Mouse (Mus musculus): Measurements from ENCODE around the gene Pdxk. TPM values are rescaled to one million over a fixed set of nuclear protein-coding genes. Genes with fewer than 3 reads are reported as not detected.

Gene Pdxk
- polyA plus RNA-seq, 1 experiment: 4.1 TPM

DNA sequence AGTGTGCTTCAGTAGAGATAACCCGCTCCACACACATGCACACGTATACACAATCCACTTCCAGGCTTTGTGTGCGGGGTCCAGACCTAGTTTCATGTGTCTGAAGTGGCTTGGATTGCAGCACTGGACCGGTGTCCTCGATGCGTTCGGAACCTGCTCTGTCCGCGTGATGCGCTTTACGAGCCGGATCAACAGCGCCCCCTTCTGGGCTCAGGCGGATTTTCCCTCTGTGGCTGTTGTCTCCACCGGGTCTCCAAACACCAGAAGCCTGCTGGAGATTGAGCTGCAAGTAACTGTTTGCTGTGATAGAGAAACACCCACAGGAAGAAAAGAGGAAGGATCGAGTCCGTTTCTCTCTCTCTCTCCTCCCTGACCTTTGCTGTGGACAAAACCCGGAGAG lies 72.7 kb downstream of the Pdxk start:
- TF ChIP-seq CTCF (IDR thresholded peaks at IDR 0.05; ENCODE audit: control insufficient read depth, insufficient read depth, insufficient replicate concordance, low read depth, low read length): peak; percentile 98
- no peak for TF ChIP-seq POLR2A (IDR thresholded peaks at IDR 0.05; ENCODE audit: control insufficient read depth, low read depth, low read length)
- peaks cover 17% of the 10 kb centered on the region for H3K4me1 ChIP-seq (ENCODE audit: control insufficient read depth, insufficient read depth, low read length)
- no peak overlapping the region for H3K27ac ChIP-seq (ENCODE audit: control insufficient read depth, insufficient read depth, low read depth, low read length)
- no peaks in the 10 kb centered on the region for H3K36me3 ChIP-seq (ENCODE audit: control insufficient read depth, insufficient read depth, low read length)
- H3K4me3 ChIP-seq (ENCODE audit: control insufficient read depth, low read depth, low read length): peak overlapping the region; percentile 47
- no peaks in the 10 kb centered on the region for H3K27me3 ChIP-seq (ENCODE audit: control insufficient read depth, insufficient read depth, low read length)

DNA sequence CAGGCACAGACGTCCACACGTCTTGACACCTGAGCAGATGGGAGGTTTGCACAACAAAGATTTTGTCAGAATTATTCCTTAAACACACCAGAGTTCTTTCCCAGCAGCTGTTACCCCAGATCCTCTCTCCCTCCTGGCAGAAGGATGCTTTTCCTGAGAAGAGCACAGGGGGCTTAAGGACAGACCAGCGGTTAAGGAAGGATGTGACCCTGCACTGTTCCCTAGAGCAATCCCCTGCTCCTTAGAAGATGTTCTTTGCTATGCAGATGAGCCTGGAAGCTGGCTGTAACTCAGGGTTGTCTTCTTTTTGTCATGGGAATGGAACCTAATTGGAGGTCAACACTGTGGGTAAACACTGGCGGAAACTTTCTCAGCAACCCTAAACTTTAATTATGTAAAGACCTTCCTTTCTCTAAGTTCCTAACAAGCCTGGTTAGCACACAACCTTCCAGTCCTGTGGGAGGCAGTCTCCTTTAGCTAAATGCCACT lies 73.7 kb downstream of the Pdxk start:
- Histone ChIP-seq H3K27ac (ENCODE audit: control insufficient read depth, insufficient read depth, low read depth, low read length) (no peak overlapping the region), H3K36me3 (ENCODE audit: control insufficient read depth, insufficient read depth, low read length) (no peaks in the 10 kb centered on the region), H3K4me3 (ENCODE audit: control insufficient read depth, low read depth, low read length) (no peak overlapping the region), H3K27me3 (ENCODE audit: control insufficient read depth, insufficient read depth, low read length) (no peaks in the 10 kb centered on the region), H3K4me1 (ENCODE audit: control insufficient read depth, insufficient read depth, low read length) (peaks cover 11% of the 10 kb centered on the region)
- TF ChIP-seq CTCF (IDR thresholded peaks at IDR 0.05; ENCODE audit: control insufficient read depth, insufficient read depth, insufficient replicate concordance, low read depth, low read length): no peak
- no peak for TF ChIP-seq POLR2A (IDR thresholded peaks at IDR 0.05; ENCODE audit: control insufficient read depth, low read depth, low read length)

DNA sequence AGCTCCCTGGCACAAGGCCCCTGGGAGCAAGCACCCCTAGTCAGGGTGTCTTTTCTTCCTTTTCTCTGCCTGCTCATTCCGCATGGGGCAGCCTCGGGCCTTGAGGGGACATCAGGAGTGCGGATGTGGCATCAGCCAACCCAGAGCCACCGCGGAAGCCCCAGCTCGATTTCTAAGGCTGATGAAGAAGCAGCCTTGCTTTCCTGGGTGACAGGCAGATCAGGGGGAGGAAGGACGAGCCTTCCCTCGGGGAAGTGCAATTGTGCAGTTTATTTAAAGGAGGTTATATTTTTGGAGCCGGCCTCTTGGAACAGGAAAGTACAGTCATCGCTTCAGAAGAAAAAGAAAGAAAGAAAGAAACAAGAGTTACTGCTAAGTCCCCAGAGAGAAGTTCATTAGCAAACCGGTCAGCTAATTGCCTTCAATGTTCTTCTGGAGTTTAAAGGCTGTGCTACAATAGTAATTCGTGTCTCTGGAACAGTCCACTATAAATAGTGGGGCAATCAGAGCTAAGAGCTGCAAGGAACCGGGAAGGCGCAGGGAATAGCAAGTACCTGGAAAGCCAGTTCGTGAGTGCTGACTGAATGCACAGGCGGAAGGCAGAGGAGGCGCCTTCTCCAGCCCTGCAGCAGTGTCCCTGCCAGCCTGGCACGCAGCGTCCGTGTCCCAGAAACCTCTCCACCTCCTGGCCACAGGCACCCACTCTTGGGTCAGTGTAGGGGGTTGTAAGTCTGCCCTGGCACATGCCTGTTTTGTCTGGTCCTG lies 76.4 kb downstream of the Pdxk start:
- Histone ChIP-seq H3K4me1 (ENCODE audit: control insufficient read depth, insufficient read depth, low read length) (peaks cover 7% of the 10 kb centered on the region), H3K4me3 (ENCODE audit: control insufficient read depth, low read depth, low read length) (no peak overlapping the region), H3K27me3 (ENCODE audit: control insufficient read depth, insufficient read depth, low read length) (no peaks in the 10 kb centered on the region), H3K36me3 (ENCODE audit: control insufficient read depth, insufficient read depth, low read length) (no peaks in the 10 kb centered on the region), H3K27ac (ENCODE audit: control insufficient read depth, insufficient read depth, low read depth, low read length) (no peak overlapping the region)
- TF ChIP-seq CTCF (IDR thresholded peaks at IDR 0.05; ENCODE audit: control insufficient read depth, insufficient read depth, insufficient replicate concordance, low read depth, low read length): no peak
- no peak for TF ChIP-seq POLR2A (IDR thresholded peaks at IDR 0.05; ENCODE audit: control insufficient read depth, low read depth, low read length)

Other genes with a start within 250 kb of the Pdxk start
- 20.3 and 20.4 TPM in 2 replicates for gene Trappc10, start 220.3 kb downstream of the Pdxk start, polyA plus RNA-seq (2012; rRNA removed)
- 1,109 and 1,110 TPM in 2 replicates for gene Agpat3, start 112.5 kb downstream of the Pdxk start, polyA plus RNA-seq (2012; rRNA removed)
- 349 and 360 TPM in 2 replicates for gene Rrp1, start 51.9 kb downstream of the Pdxk start, polyA plus RNA-seq (2012; rRNA removed)
- gene Cstb, start 39.3 kb downstream of the Pdxk start, polyA plus RNA-seq (2012; rRNA removed): 17.6 and 20.3 TPM in 2 replicates
- 0.54 and 0.67 TPM in 2 replicates for gene Olfr1358, start 52.5 kb upstream of the Pdxk start, polyA plus RNA-seq (2012; rRNA removed)
- gene Ilvbl, start 109.4 kb upstream of the Pdxk start, polyA plus RNA-seq (2012; rRNA removed): 11.1 and 12.0 TPM in 2 replicates
- 1.4 and 1.6 TPM in 2 replicates for gene Syde1, start 127.0 kb upstream of the Pdxk start, polyA plus RNA-seq (2012; rRNA removed)
- not detected in 2 replicates for gene Olfr1357, start 153.1 kb upstream of the Pdxk start, polyA plus RNA-seq (2012; rRNA removed)